Comparison of ENCODE assay signal across 8 mouse cellular contexts in genomic region chr2:28539949-28540348, GRCm38 (mm10). TPM values are rescaled to one million over a fixed set of nuclear protein-coding genes. Genes with fewer than 3 reads are reported as not detected.
A peak's percentile ranks its signal among the peaks of the same experiment; 100 is the strongest.
DNase-seq lines count a peak whose midpoint lies in the region; ATAC-seq and TF ChIP-seq lines count a peak whose summit lies in the region.

No protein-coding gene starts in this region.

- peaks cover 8% of the 10 kb centered on the region; the same call in 1 of the 2 replicates for H3K27me3 ChIP-seq in liver, embryonic 12.5 days (replicated peaks)
- no peaks in the 10 kb centered on the region for H3K27me3 ChIP-seq in heart, embryonic 12.5 days (replicated peaks)

- TF ChIP-seq CTCF in lung, adult 2 months (IDR thresholded peaks at IDR 0.05; ENCODE audit: insufficient read depth, low read length) = no peak

- H3K4me2 ChIP-seq in liver, embryonic 12.5 days = no peak overlapping the region
- H3K4me2 ChIP-seq in heart, embryonic 12.5 days = no peak overlapping the region

- no peak for TF ChIP-seq POLR2A in lung, adult 2 months (IDR thresholded peaks at IDR 0.05; ENCODE audit: borderline replicate concordance, extremely low read depth, low read depth, low read length)

- no peaks in the 10 kb centered on the region for H3K36me3 ChIP-seq in liver, embryonic 12.5 days
- peaks cover 36% of the 10 kb centered on the region for H3K36me3 ChIP-seq in heart, embryonic 12.5 days

- H3K9me3 ChIP-seq in liver, embryonic 12.5 days (replicated peaks) = no peaks in the 10 kb centered on the region
- no peaks in the 10 kb centered on the region for H3K9me3 ChIP-seq in heart, embryonic 12.5 days (replicated peaks)

- H3K27ac ChIP-seq in liver, embryonic 12.5 days = no peak overlapping the region
- no peak overlapping the region for H3K27ac ChIP-seq in heart, embryonic 12.5 days (ENCODE audit: poor library complexity, severe bottlenecking)

- H3K9ac ChIP-seq in liver, embryonic 12.5 days = no peak overlapping the region
- H3K9ac ChIP-seq in heart, embryonic 12.5 days = peak overlapping the region; percentile 24; the same call in 1 of the 2 replicates

- no peak overlapping the region for H3K4me3 ChIP-seq in liver, embryonic 12.5 days
- H3K4me3 ChIP-seq in heart, embryonic 12.5 days = no peak overlapping the region
- no peak overlapping the region for H3K4me3 ChIP-seq in lung, adult 2 months (replicated peaks; ENCODE audit: extremely low read depth, low read depth, low read length)

- peaks cover 18% of the 10 kb centered on the region for H3K4me1 ChIP-seq in liver, embryonic 12.5 days
- peaks cover 45% of the 10 kb centered on the region for H3K4me1 ChIP-seq in heart, embryonic 12.5 days (replicated peaks)
- peaks cover 19% of the 10 kb centered on the region for H3K4me1 ChIP-seq in lung, adult 2 months (ENCODE audit: control insufficient read depth, insufficient read depth, low read length)

- DNase-seq in liver = peak; percentile 32
- DNase-seq in lung, adult 2 months = peak; percentile 17
- peak; percentile 54 to 68 for DNase-seq in spleen, adult 18-20 months
- no peak for DNase-seq in adrenal gland, postnatal 14 days
- no peak for DNase-seq in left cerebral cortex, adult 18-20 months (ENCODE audit: low spot score in 2 of 2)
- DNase-seq in kidney, postnatal 10 days = no peak

- WGBS in liver, embryonic 12.5 days (ENCODE audit: insufficient replicate concordance) = 19% methylated on average over 2 of the region's 2 CpGs
- WGBS in heart, embryonic 12.5 days = 67% methylated on average over 2 of the region's 2 CpGs
- 44% methylated on average over 2 of the region's 2 CpGs for WGBS in lung, adult 2 months

- ATAC-seq in liver, embryonic 12.5 days = no peak
- no peak for ATAC-seq in heart, embryonic 12.5 days (ENCODE audit: insufficient number of reproducible peaks, low FRiP score)

RNA-seq across cellular contexts. Expression of gene Cel, which starts 23.3 kb away (rescaled TPM):
- not detected in 2 replicates for polyA plus RNA-seq in liver, embryonic 12.5 days (2016; fragmentation: Nextera tagmentation; extraction: Ambion mirVana)
- polyA plus RNA-seq in heart, embryonic 12.5 days (2016; fragmentation: Nextera tagmentation; extraction: Ambion mirVana) = not detected in 2 replicates
- 0.12 and 3.3 TPM in 2 replicates for polyA plus RNA-seq in lung, adult 2 months (2012; rRNA removed)
- total RNA-seq in adrenal gland, postnatal 14 days (2021) = 0.15 TPM in 1 of 2 replicates, not detected in the other
- not detected for total RNA-seq in left cerebral cortex, adult 18-20 months (2021)

RNA-seq across cellular contexts. Expression of gene Ralgds, which starts 27.0 kb away (rescaled TPM):
- polyA plus RNA-seq in liver, embryonic 12.5 days (2016; fragmentation: Nextera tagmentation; extraction: Ambion mirVana) = 4.3 and 5.5 TPM in 2 replicates
- polyA plus RNA-seq in heart, embryonic 12.5 days (2016; fragmentation: Nextera tagmentation; extraction: Ambion mirVana) = 21.1 and 22.1 TPM in 2 replicates
- polyA plus RNA-seq in lung, adult 2 months (2012; rRNA removed) = 83.5 and 84.1 TPM in 2 replicates
- 27.0 and 35.9 TPM in 2 replicates for total RNA-seq in adrenal gland, postnatal 14 days (2021)
- 10 to 100 TPM; 78.2 to 87.4 TPM for total RNA-seq in left cerebral cortex, adult 18-20 months (2021)

RNA-seq across cellular contexts. Expression of gene Gm10134, which starts 34.1 kb away (rescaled TPM):
- polyA plus RNA-seq in liver, embryonic 12.5 days (2016; fragmentation: Nextera tagmentation; extraction: Ambion mirVana) = 0.64 and 0.71 TPM in 2 replicates
- 0.82 TPM in 1 of 2 replicates, not detected in the other for polyA plus RNA-seq in heart, embryonic 12.5 days (2016; fragmentation: Nextera tagmentation; extraction: Ambion mirVana)
- polyA plus RNA-seq in lung, adult 2 months (2012; rRNA removed) = 1.1 TPM in 2 replicates
- 1.1 and 3.2 TPM in 2 replicates for total RNA-seq in adrenal gland, postnatal 14 days (2021)
- total RNA-seq in left cerebral cortex, adult 18-20 months (2021) = 1 to 10 TPM in 1 of 2 experiments, not detected in 1; 1.1 TPM

RNA-seq across cellular contexts. Expression of gene Gbgt1, which starts 43.3 kb away (rescaled TPM):
- 0.37 and 0.39 TPM in 2 replicates for polyA plus RNA-seq in liver, embryonic 12.5 days (2016; fragmentation: Nextera tagmentation; extraction: Ambion mirVana)
- polyA plus RNA-seq in heart, embryonic 12.5 days (2016; fragmentation: Nextera tagmentation; extraction: Ambion mirVana) = 0.28 and 0.41 TPM in 2 replicates
- 5.1 and 5.6 TPM in 2 replicates for polyA plus RNA-seq in lung, adult 2 months (2012; rRNA removed)
- 3.3 and 5.1 TPM in 2 replicates for total RNA-seq in adrenal gland, postnatal 14 days (2021)
- total RNA-seq in left cerebral cortex, adult 18-20 months (2021) = 1 to 10 TPM; 2.4 to 2.6 TPM

RNA-seq across cellular contexts. Expression of gene Gtf3c5, which starts 43.6 kb away (rescaled TPM):
- polyA plus RNA-seq in liver, embryonic 12.5 days (2016; fragmentation: Nextera tagmentation; extraction: Ambion mirVana) = 24.9 and 26.3 TPM in 2 replicates
- polyA plus RNA-seq in heart, embryonic 12.5 days (2016; fragmentation: Nextera tagmentation; extraction: Ambion mirVana) = 32.5 and 34.2 TPM in 2 replicates
- polyA plus RNA-seq in lung, adult 2 months (2012; rRNA removed) = 21.6 and 27.3 TPM in 2 replicates
- total RNA-seq in adrenal gland, postnatal 14 days (2021) = 18.7 and 18.9 TPM in 2 replicates
- 10 to 100 TPM; 19.1 to 19.4 TPM for total RNA-seq in left cerebral cortex, adult 18-20 months (2021)

Comparison
In these comparisons a context has a peak if more than half of its experiments do, and no peak if none do; other contexts are left out.
1. DNase-seq: peak in liver (single experiment), lung, adult 2 months (single experiment) and spleen, adult 18-20 months (2 of 2); none in adrenal gland, postnatal 14 days (single experiment), left cerebral cortex, adult 18-20 months (0 of 2) and kidney, postnatal 10 days (single experiment).